Mouse (Mus musculus) limb, embryonic 10.5 days (tissue): ENCODE measurements around the gene Atp2a2. TPM values are rescaled to one million over a fixed set of nuclear protein-coding genes. Genes with fewer than 3 reads are reported as not detected.

Experiments used
- DNase-seq: peaks from one replicate; pipeline ENCODE4 v3.0.0-alpha.2; 2017; ENCODE audit warnings: low spot score
- H3K27ac ChIP-seq: fragments of 300-500 bp; sonication (generic); 2 replicates; pipeline ENCODE4 v1.5.1; 2016; ENCODE audit warnings: mild to moderate bottlenecking
- H3K27me3 ChIP-seq: fragments of 300-500 bp; sonication (generic); 2 replicates; pipeline ENCODE4 v1.6.1; 2016; ENCODE audit warnings: low read depth, mild to moderate bottlenecking; ENCODE audit not compliant: poor library complexity, severe bottlenecking
- H3K36me3 ChIP-seq: fragments of 300-500 bp; sonication (generic); 2 replicates; pipeline ENCODE4 v1.6.1; 2016; ENCODE audit warnings: mild to moderate bottlenecking, moderate library complexity
- H3K4me1 ChIP-seq: fragments of 300-500 bp; sonication (generic); 2 replicates; pipeline ENCODE4 v1.6.1; 2016
- H3K4me3 ChIP-seq: fragments of 300-500 bp; sonication (generic); 2 replicates; pipeline ENCODE4 v1.5.1; 2016; ENCODE audit warnings: mild to moderate bottlenecking, moderate library complexity
- H3K9me3 ChIP-seq: fragments of 300-500 bp; sonication (generic); replicated peaks from 2 replicates; pipeline ENCODE4 v1.6.1; 2016; ENCODE audit warnings: mild to moderate bottlenecking
- WGBS: fragments of 180-500 bp; shearing (Covaris S2); methylation state at CpG from one replicate; pipeline ENCODE4 v1.1.7; 2016; 5-methylcytosine and 5-hydroxymethylcytosine counted together
- polyA plus RNA-seq: library from polyadenylated mRNA; unstranded; fragments of >200 nt; fragmentation: Nextera tagmentation; extraction: Ambion mirVana; gene quantifications from 2 replicates; pipeline ENCODE4 v1.2.1, GENCODE M21; 2016

Gene Atp2a2
- polyA plus RNA-seq, 1 experiment from 2014 or later = 39.0 TPM

DNA sequence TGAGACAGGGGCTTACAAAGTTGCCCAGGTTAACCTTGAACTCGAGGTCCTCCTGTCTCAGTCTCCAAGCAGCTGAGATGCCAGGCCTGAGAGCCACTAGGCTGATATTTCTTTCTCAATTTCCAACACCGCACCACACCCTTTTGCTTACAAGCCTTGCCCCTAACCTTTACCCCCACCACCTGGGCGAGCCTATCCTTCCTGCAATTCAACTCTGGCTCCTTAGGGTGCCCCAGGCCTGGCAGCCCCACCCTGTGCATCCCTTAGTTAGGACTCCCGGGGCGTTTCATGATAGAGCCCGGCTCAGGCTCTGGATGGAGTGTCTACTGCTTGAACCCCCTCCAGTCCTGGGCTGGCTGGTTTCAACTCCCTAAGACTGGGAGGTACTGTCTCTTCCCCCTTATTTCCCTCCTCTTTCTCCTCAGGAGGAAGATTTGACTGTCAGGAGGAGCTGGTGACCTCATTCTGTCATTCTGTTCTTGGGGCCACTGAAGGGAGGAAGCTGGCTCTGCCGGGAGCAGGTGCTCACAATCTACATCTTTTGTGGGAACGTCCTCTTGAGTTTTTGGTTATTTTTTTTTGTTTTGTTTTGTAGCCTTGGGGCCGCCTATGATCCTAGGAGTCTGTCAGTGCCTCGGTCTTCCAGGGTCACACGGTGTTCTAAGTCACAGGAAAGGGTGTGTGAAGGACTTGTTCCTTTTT, 14.2 kb upstream of the Atp2a2 start:
- no peak for DNase-seq

DNA sequence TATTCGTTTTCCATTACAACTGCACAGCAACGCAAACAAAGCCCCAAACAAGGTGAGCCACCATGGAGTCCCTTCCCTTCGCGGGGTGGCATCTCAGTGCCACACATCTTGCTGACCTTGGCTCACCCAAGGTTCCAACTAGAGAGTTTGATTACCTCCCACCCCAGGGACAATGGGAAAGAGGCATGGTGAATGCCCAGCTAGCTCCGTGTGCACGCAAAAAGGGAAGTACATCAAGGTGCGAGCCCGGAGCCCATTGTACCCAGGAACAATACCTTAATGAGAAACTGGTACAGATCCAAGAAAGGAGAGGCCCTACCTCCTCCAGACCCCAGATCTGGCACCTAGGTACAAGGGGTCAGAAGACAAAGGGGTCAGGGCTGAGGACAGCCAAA, 12.1 kb upstream of the Atp2a2 start:
- no peaks in the 10 kb centered on the region for H3K9me3 ChIP-seq
- H3K27ac ChIP-seq = no peak overlapping the region; the same call in 1 of the 2 replicates
- no peak for DNase-seq
- no peak overlapping the region for H3K4me3 ChIP-seq
- H3K36me3 ChIP-seq = no peaks in the 10 kb centered on the region
- peaks cover 34% of the 10 kb centered on the region for H3K4me1 ChIP-seq
- H3K27me3 ChIP-seq = no peaks in the 10 kb centered on the region
- WGBS = 46% methylated on average over 8 of the region's 8 CpGs

More for the DNA sequence above, 14.2 kb upstream of the Atp2a2 start:
- Histone ChIP-seq H3K9me3 (no peaks in the 10 kb centered on the region), H3K27me3 (no peaks in the 10 kb centered on the region), H3K27ac (no peak overlapping the region), H3K4me3 (no peak overlapping the region), H3K4me1 (peaks cover 43% of the 10 kb centered on the region), H3K36me3 (no peaks in the 10 kb centered on the region)
- WGBS = 86% methylated on average over 11 of the region's 11 CpGs

DNA sequence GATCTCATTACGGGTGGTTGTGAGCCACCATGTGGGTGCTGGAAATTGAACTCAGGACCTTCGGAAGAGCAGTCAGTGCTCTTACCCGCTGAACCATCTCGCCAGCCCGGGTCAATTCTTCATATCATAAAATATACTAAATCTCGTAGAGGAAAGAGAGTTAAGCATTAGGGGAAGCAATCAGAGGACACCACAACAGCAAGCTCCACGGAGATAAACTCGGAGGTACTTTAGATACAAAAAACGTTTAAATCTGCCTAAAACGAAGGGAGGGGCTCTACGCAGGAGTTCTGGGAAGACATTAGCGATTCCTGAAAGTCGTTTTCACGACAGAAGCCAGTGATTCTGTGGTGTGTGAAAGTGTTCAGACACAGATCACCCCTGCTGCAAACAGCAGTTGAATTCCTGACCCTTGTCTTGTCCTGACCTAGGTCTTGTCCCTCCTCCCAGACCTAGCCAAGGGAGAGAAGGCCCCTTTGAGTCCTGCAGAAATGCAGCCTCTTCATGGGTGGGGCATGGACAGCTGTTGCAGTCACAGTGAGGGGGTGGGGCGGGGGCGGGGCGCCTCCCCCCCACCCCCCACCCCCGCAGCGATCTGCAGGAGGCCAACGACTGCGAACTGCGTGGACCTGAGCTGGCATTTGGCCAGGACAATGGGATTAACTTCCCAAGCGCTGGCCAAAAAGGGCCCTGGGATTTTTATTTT, 11.5 kb upstream of the Atp2a2 start:
- no peak overlapping the region for H3K27ac ChIP-seq
- no peaks in the 10 kb centered on the region for H3K27me3 ChIP-seq

GRCm38 (mm10) chr5:122512011-122512410, 10.0 kb upstream of the Atp2a2 start:
- no peaks in the 10 kb centered on the region for H3K9me3 ChIP-seq
- WGBS = 85% methylated on average over 6 of the region's 6 CpGs

More for the DNA sequence above, 11.5 kb upstream of the Atp2a2 start:
- H3K36me3 ChIP-seq = no peaks in the 10 kb centered on the region
- H3K9me3 ChIP-seq = no peaks in the 10 kb centered on the region
- H3K4me1 ChIP-seq = peaks cover 28% of the 10 kb centered on the region
- WGBS = 47% methylated on average over 23 of the region's 23 CpGs
- DNase-seq = no peak
- H3K4me3 ChIP-seq = no peak overlapping the region

GRCm38 (mm10) chr5:122511405-122511804, 9.4 kb upstream of the Atp2a2 start:
- WGBS = 77% methylated on average over 9 of the region's 9 CpGs
- no peak for DNase-seq
- no peaks in the 10 kb centered on the region for H3K27me3 ChIP-seq
- H3K4me3 ChIP-seq = no peak overlapping the region
- H3K27ac ChIP-seq = peak overlapping the region; percentile 30
- no peaks in the 10 kb centered on the region for H3K36me3 ChIP-seq
- peaks cover 22% of the 10 kb centered on the region for H3K4me1 ChIP-seq
- no peaks in the 10 kb centered on the region for H3K9me3 ChIP-seq

More at GRCm38 (mm10) chr5:122512011-122512410, 10.0 kb upstream of the Atp2a2 start:
- Histone ChIP-seq H3K27me3 (no peaks in the 10 kb centered on the region), H3K36me3 (no peaks in the 10 kb centered on the region), H3K4me1 (peaks cover 22% of the 10 kb centered on the region), H3K27ac (no peak overlapping the region), H3K4me3 (no peak overlapping the region)
- no peak for DNase-seq

- Histone ChIP-seq H3K27ac (peak overlapping the region; percentile 30; the same call in 1 of the 2 replicates), H3K4me1 (peaks cover 22% of the 10 kb centered on the region), H3K9me3 (no peaks in the 10 kb centered on the region), H3K36me3 (no peaks in the 10 kb centered on the region), H3K27me3 (no peaks in the 10 kb centered on the region), H3K4me3 (no peak overlapping the region)
- WGBS = 74% methylated on average over 17 of the region's 17 CpGs
- no peak for DNase-seq
These were observed 8.7 kb upstream of the Atp2a2 start for GRCm38 (mm10) chr5:122510651-122511157.

GRCm38 (mm10) chr5:122509608-122510007, 7.6 kb upstream of the Atp2a2 start:
- no peak overlapping the region for H3K27ac ChIP-seq
- 60% methylated on average over 7 of the region's 7 CpGs for WGBS

DNA sequence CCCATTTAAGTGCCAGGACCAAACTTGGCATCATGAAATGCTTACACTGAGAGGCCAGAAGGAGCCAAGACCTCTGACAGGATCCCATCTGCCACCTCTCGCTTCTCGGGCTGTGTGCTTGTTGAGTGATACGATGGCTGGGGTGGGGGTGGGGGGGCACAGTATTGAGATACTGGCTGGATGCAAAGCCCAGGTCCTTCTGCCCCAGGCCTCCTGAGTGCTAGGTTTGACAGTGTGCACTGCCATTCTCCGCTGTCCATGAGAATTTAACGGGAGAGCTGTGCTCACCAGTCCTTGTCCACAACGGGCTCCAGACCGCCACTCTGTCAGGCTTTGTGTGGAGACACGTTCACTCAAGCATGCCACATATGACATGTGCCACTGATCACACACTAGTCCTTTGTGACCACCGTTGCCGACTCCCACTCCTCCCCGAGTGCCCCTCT, 6.9 kb upstream of the Atp2a2 start:
- Histone ChIP-seq H3K36me3 (no peaks in the 10 kb centered on the region), H3K27ac (no peak overlapping the region), H3K4me1 (peaks cover 17% of the 10 kb centered on the region), H3K27me3 (no peaks in the 10 kb centered on the region), H3K4me3 (no peak overlapping the region), H3K9me3 (no peaks in the 10 kb centered on the region)
- no peak for DNase-seq
- WGBS = 96% methylated on average over 11 of the region's 11 CpGs

More at GRCm38 (mm10) chr5:122509608-122510007, 7.6 kb upstream of the Atp2a2 start:
- no peak for DNase-seq
- Histone ChIP-seq H3K4me3 (no peak overlapping the region), H3K9me3 (no peaks in the 10 kb centered on the region), H3K4me1 (peaks cover 22% of the 10 kb centered on the region), H3K36me3 (no peaks in the 10 kb centered on the region), H3K27me3 (no peaks in the 10 kb centered on the region)

GRCm38 (mm10) chr5:122507396-122507795, 5.4 kb upstream of the Atp2a2 start:
- Histone ChIP-seq H3K27ac (no peak overlapping the region), H3K27me3 (0 out of 2 replicates have a peak, but pooled peaks cover 6% of the 10 kb centered on the region), H3K4me3 (no peak overlapping the region), H3K4me1 (peaks cover 26% of the 10 kb centered on the region), H3K36me3 (no peaks in the 10 kb centered on the region), H3K9me3 (no peaks in the 10 kb centered on the region)
- no peak for DNase-seq

DNA sequence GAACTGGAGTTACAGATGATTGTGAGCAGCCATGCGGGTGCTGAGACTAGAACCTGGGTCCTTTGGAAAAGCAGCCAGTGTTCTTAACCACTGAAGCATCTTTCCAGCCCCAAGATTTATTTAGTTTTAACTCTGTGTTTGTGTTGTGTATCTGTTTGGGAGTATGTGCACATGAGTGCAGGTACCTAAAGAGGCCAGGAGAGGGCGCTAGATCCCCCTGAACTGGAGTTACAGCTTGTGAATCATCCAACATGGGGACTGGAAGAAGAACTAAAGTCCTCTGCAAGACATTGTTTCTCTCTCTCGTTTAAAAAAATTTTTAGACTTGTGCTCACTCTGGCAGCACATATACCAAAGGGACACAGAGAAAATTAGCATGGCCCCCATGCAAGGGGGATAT, 4.4 kb upstream of the Atp2a2 start:
- Histone ChIP-seq H3K4me3 (no peak overlapping the region), H3K27me3 (0 out of 2 replicates have a peak, but pooled peaks cover 6% of the 10 kb centered on the region), H3K27ac (no peak overlapping the region), H3K36me3 (no peaks in the 10 kb centered on the region), H3K9me3 (no peaks in the 10 kb centered on the region), H3K4me1 (peaks cover 25% of the 10 kb centered on the region)
- WGBS = 84% methylated on average over 3 of the region's 3 CpGs
- no peak for DNase-seq

DNA sequence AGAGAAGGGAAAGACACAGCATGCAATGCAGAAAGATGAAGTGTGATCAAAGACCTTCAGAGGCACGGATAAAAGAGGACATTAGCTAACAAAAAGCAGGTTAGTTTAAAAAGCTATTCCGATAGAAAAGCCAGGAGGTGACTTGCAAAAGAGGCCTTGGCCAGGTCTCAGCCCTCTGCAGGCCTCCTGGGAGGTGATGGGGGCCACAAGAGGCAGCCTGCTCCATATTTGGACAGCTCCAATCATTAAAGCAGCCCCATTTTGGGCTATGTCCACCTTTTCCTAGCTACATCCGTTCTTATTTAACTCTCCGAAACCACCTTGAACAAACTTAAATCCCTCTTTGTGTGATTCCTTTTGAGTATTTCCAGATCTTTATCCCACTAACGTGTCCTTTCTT, 3.5 kb upstream of the Atp2a2 start:
- WGBS = 71% methylated on average over 5 of the region's 5 CpGs
- Histone ChIP-seq H3K4me1 (peaks cover 17% of the 10 kb centered on the region), H3K36me3 (no peaks in the 10 kb centered on the region), H3K27me3 (0 out of 2 replicates have a peak, but pooled peaks cover 6% of the 10 kb centered on the region), H3K4me3 (no peak overlapping the region), H3K27ac (no peak overlapping the region), H3K9me3 (no peaks in the 10 kb centered on the region)
- DNase-seq = no peak

- Histone ChIP-seq H3K27ac (no peak overlapping the region), H3K4me1 (peaks cover 31% of the 10 kb centered on the region), H3K4me3 (no peak overlapping the region), H3K36me3 (peaks cover 17% of the 10 kb centered on the region), H3K9me3 (no peaks in the 10 kb centered on the region), H3K27me3 (0 out of 2 replicates have a peak, but pooled peaks cover 6% of the 10 kb centered on the region)
- WGBS = 27% methylated on average over 4 of the region's 4 CpGs
- no peak for DNase-seq
These were observed 1.7 kb upstream of the Atp2a2 start for GRCm38 (mm10) chr5:122503760-122504119.
